Mouse (Mus musculus) stomach, embryonic 15.5 days (tissue): ENCODE results near the gene Tgfbr3l. TPM values are rescaled to one million over a fixed set of nuclear protein-coding genes. Genes with fewer than 3 reads are reported as not detected.
"Not testable (repeated sequence)": the region's sequence is repeated elsewhere in the genome, so short reads cannot be mapped to it uniquely, and the experiment has no call there.

ENCODE experiments used
- ATAC-seq: fragments of 200-750 bp; cut with Nextera tagmentation; 2 replicates; pipeline ENCODE4 v1.8.0; 2017; ENCODE audit warnings: low read depth, moderate number of reproducible peaks, moderate TSS enrichment; ENCODE audit not compliant: insufficient read depth, low FRiP score
- H3K27ac ChIP-seq: fragments of 300-500 bp; sonication (generic); 2 replicates; pipeline ENCODE4 v1.5.1; 2015; ENCODE audit warnings: mild to moderate bottlenecking, inconsistent platforms
- H3K27me3 ChIP-seq: fragments of 300-500 bp; sonication (generic); replicated peaks from 2 replicates; pipeline ENCODE4 v1.6.1; 2015; ENCODE audit warnings: inconsistent platforms
- H3K36me3 ChIP-seq: fragments of 300-500 bp; sonication (generic); 2 replicates; pipeline ENCODE4 v1.6.1; 2015; ENCODE audit warnings: inconsistent platforms
- H3K4me1 ChIP-seq: fragments of 300-500 bp; sonication (generic); 2 replicates; pipeline ENCODE4 v1.6.1; 2015; ENCODE audit warnings: inconsistent platforms
- H3K4me2 ChIP-seq: fragments of 300-500 bp; sonication (generic); 2 replicates; pipeline ENCODE4 v1.6.1; 2015; ENCODE audit warnings: mild to moderate bottlenecking, inconsistent platforms
- H3K4me3 ChIP-seq: fragments of 300-500 bp; sonication (generic); replicated peaks from 2 replicates; pipeline ENCODE4 v1.5.1; 2015; ENCODE audit warnings: inconsistent platforms
- H3K9ac ChIP-seq: fragments of 300-500 bp; sonication (generic); 2 replicates; pipeline ENCODE4 v1.6.1; 2015; ENCODE audit warnings: inconsistent platforms
- H3K9me3 ChIP-seq: fragments of 300-500 bp; sonication (generic); 2 replicates; pipeline ENCODE4 v1.6.1; 2016; ENCODE audit warnings: inconsistent platforms
- WGBS: fragments of 180-500 bp; shearing (Covaris S2); methylation state at CpG from one replicate; pipeline ENCODE4 v1.1.7; 2015; 5-methylcytosine and 5-hydroxymethylcytosine counted together
- polyA plus RNA-seq: library from polyadenylated mRNA; unstranded; fragments of >200 nt; fragmentation: Nextera tagmentation; extraction: Ambion mirVana; gene quantifications from 2 replicates; pipeline ENCODE4 v1.2.1, GENCODE M21; 2015

Tgfbr3l gene
- polyA plus RNA-seq, 1 experiment from 2014 or later = 5.9 TPM

DNA sequence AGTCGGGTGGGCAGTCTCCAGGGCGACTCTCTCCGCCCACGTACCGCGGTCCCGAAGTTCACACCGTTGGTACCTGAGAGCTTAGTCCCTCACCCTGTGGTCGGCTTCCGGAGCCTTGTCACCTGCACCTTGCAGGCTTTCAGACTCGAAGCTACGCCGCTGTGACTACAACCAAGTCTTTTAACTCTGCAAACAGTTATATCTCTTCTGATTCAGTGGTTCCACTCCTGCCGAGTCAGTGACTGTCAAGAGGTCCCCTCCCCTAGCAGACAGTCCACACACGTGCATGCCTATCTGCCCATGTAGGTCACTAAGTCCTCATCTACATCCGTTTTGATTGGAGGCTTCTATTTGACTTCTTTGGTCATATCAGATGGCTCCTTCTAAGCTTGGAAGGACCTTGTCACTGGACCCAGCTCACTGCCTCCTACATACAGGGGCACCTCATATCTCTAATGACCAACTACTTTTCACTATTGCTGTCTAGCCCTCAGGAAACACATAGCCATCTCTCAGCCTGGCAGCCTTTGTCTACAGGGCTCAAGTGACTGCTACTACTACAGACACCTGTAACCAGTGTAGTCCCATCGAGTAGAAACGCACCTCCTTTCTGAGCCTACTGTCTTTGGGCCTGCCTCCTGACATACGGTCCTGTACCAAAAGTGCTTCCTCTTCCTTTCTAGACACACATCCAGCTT is 8.7 kb upstream of the Tgfbr3l start:
- H3K4me2 ChIP-seq = peak overlapping the region; percentile 76
- H3K9me3 ChIP-seq = no peaks in the 10 kb centered on the region
- H3K4me3 ChIP-seq = peak overlapping the region; percentile 78
- WGBS = 12% methylated on average over 18 of the region's 19 CpGs
- peak overlapping the region; percentile 81 for H3K9ac ChIP-seq
- ATAC-seq = peak; percentile 41
- no peaks in the 10 kb centered on the region for H3K27me3 ChIP-seq
- H3K27ac ChIP-seq = peak overlapping the region; percentile 95
- H3K4me1 ChIP-seq = peaks cover 20% of the 10 kb centered on the region
- peaks cover 18% of the 10 kb centered on the region for H3K36me3 ChIP-seq

DNA sequence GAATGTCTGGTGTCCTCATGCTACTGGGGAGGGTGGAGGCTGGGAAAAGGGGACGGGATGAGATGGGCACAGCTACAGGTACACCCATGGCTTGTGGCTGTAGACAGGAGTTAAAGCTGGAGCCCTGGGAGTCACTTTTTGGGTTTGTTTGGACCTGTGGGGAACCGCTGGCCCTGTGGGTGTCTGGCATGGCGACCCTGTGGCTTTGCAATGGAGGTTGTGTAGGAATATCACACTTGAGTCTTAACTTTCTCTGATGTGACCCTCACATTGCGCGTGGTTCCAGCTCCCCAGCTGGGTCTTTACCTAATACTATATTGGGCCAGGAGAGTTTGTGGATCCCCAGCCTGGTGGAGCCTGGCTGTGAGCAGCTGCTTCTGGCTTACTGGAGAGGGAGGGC is 3.0 kb upstream of the Tgfbr3l start:
- Histone ChIP-seq H3K9ac (no peak overlapping the region), H3K27me3 (no peaks in the 10 kb centered on the region), H3K9me3 (no peaks in the 10 kb centered on the region), H3K4me1 (peaks cover 22% of the 10 kb centered on the region), H3K27ac (no peak overlapping the region), H3K36me3 (peaks cover 47% of the 10 kb centered on the region), H3K4me3 (no peak overlapping the region), H3K4me2 (no peak overlapping the region)
- ATAC-seq = no peak
- 95% methylated on average over 5 of the region's 5 CpGs for WGBS

DNA sequence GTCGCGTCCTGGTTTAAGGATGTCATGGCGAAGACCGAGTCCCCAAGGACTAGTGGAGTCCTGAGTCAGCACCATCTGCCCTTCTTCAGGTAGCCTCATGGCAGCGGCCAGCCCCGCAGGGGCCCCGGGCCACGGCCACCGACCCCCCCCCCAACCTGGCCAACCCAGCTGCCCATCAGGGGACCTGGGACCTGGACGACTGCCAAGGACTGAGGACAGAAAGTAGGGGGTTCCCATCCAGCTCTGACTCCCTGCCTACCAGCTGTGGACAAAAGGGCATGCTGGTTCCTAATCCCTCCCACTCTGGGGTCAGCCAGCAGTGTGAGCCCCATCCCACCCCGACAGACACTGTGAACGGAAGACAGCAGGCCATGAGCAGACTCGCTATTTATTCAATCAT is 2.3 kb upstream of the Tgfbr3l start:
- H3K27me3 ChIP-seq = no peaks in the 10 kb centered on the region
- no peak overlapping the region for H3K27ac ChIP-seq
- no peak overlapping the region for H3K9ac ChIP-seq
- WGBS = 79% methylated on average over 13 of the region's 13 CpGs
- H3K4me3 ChIP-seq = no peak overlapping the region
- peaks cover 48% of the 10 kb centered on the region for H3K36me3 ChIP-seq
- ATAC-seq = no peak
- peaks cover 21% of the 10 kb centered on the region for H3K4me1 ChIP-seq
- H3K9me3 ChIP-seq = no peaks in the 10 kb centered on the region
- no peak overlapping the region for H3K4me2 ChIP-seq

DNA sequence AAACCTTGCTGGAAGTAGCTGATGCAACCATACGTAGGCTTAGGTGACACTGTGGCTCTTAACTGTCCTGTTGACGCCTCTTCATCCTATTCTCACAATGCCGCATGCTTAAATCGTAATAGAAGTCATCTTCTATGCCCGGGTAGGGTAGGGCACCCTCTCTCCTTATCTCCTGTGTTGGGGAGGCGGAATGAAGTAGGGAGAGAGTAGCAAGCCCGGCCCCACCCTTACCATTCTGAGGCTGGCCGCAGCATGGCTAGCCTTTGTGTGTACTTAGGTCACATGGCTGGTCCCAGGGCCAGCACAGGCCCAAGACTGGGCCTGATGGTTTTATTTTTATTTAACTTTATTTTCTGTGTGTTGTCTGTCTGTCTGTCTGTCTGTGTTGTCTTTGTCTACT is 773 bp upstream of the Tgfbr3l start:
- Histone ChIP-seq H3K27ac (no peak overlapping the region), H3K27me3 (no peaks in the 10 kb centered on the region), H3K4me3 (no peak overlapping the region), H3K36me3 (peaks cover 48% of the 10 kb centered on the region), H3K9me3 (no peaks in the 10 kb centered on the region), H3K9ac (no peak overlapping the region), H3K4me1 (peaks cover 17% of the 10 kb centered on the region; the same call in 1 of the 2 replicates), H3K4me2 (no peak overlapping the region)
- no peak for ATAC-seq
- 77% methylated on average over 8 of the region's 8 CpGs for WGBS

DNA sequence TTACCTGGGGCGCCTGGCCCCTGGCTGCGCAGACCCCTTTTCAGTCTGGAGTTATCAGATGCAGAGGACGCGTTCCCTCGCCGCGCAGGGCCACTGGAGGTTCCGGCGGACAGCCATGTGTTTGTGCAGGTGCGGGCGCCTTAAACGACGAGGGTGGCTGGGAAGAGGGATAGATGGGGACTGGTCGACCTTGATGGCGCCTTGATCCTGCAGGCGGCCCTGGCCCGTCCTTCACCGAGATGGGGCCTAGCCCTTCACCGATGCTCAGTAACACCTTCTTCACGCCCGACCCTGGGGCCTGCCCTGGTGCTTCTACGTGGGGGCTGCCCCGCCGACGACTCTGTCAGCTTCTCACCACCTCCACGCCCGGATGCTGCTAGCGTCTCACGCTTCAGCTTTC is 1.2 kb downstream of the Tgfbr3l start:
- Histone ChIP-seq H3K9ac (no peak overlapping the region), H3K4me1 (peaks cover 24% of the 10 kb centered on the region), H3K4me2 (peak overlapping the region; percentile 24), H3K4me3 (no peak overlapping the region), H3K36me3 (peaks cover 32% of the 10 kb centered on the region), H3K27ac (peak overlapping the region; percentile 23; the same call in 1 of the 2 replicates), H3K27me3 (no peaks in the 10 kb centered on the region), H3K9me3 (no peaks in the 10 kb centered on the region)
- 25% methylated on average over 29 of the region's 29 CpGs for WGBS
- ATAC-seq = no peak

DNA sequence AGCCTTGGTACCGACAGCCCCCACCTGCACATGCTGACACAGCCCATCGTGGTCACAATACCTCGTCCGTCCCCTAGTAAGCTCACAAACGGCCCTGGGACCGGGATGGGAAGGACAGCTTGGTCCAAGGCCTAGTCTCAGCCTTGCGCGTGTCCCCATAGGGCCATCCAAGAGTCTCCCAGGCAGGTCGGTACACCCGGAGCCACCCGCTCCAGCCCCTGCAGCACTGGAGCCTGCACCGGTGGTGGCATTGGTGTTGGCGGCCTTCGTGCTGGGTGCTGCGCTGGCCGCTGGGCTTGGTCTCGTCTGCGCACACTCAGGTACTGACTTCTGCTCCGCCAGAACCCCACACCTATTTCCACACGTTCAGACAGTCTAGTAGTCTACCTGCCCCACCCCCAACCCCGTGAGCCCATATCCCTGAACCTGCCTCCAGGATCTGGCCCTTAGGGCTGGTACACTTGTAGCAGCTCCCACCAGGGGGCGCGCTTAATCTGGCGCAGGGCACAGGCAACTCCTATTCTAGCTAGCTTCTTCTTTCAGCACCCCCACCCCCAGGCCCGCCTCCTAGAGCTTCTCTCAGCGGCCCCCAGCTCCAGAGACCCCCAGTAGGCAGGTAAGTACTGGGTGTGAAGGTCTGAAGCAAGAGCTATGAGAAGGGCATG is 2.4 kb downstream of the Tgfbr3l start:
- H3K36me3 ChIP-seq = peaks cover 30% of the 10 kb centered on the region
- WGBS = 40% methylated on average over 26 of the region's 26 CpGs
- H3K27me3 ChIP-seq = no peaks in the 10 kb centered on the region

DNA sequence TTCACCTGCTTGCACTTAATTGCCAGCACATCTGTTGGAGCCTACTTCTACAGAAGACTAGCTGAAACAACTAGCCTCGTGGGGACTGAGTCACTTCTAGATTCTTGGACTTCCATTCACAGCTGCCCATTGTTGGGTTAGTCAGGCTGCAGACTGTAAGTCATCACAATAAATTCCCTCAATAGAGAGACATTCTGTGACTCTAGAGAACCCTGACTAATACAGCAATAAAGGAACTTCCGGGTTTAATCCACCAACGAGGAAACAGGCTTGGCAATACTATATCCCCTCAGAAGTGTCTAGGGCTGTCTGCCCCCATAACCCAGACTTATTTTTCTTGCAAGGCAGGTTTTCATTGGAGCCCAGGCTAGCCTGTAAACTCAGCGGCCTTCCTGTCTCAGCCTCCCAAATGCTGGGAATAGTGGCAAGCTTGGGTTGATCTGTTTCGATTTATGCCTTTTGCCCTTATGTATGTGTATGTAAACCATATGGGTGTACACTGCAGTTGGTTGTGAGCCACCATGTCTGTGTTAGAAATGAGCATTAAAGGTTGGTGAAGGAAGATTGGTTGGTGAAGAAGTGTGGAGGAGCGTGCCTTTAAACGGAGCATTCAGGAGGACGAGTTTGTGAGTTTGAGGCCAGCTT is 4.2 kb downstream of the Tgfbr3l start:
- H3K9me3 ChIP-seq = no peaks in the 10 kb centered on the region
- ATAC-seq = no peak
- H3K4me1 ChIP-seq = peaks cover 27% of the 10 kb centered on the region
- peak overlapping the region; percentile 31; the same call in 1 of the 2 replicates for H3K27ac ChIP-seq
- no peak overlapping the region for H3K9ac ChIP-seq
- no peaks in the 10 kb centered on the region for H3K27me3 ChIP-seq
- peak overlapping the region; percentile 68 for H3K4me2 ChIP-seq
- 42% methylated on average over 8 of the region's 8 CpGs for WGBS
- H3K36me3 ChIP-seq = peaks cover 27% of the 10 kb centered on the region
- peak overlapping the region; percentile 92 for H3K4me3 ChIP-seq

More for the DNA sequence above, 2.4 kb downstream of the Tgfbr3l start:
- H3K4me3 ChIP-seq = no peak overlapping the region
- H3K9me3 ChIP-seq = no peaks in the 10 kb centered on the region
- peak; percentile 9; the same call in 1 of the 2 replicates for ATAC-seq
- no peak overlapping the region for H3K9ac ChIP-seq
- H3K4me1 ChIP-seq = peaks cover 27% of the 10 kb centered on the region
- no peak overlapping the region for H3K27ac ChIP-seq
- H3K4me2 ChIP-seq = no peak overlapping the region

DNA sequence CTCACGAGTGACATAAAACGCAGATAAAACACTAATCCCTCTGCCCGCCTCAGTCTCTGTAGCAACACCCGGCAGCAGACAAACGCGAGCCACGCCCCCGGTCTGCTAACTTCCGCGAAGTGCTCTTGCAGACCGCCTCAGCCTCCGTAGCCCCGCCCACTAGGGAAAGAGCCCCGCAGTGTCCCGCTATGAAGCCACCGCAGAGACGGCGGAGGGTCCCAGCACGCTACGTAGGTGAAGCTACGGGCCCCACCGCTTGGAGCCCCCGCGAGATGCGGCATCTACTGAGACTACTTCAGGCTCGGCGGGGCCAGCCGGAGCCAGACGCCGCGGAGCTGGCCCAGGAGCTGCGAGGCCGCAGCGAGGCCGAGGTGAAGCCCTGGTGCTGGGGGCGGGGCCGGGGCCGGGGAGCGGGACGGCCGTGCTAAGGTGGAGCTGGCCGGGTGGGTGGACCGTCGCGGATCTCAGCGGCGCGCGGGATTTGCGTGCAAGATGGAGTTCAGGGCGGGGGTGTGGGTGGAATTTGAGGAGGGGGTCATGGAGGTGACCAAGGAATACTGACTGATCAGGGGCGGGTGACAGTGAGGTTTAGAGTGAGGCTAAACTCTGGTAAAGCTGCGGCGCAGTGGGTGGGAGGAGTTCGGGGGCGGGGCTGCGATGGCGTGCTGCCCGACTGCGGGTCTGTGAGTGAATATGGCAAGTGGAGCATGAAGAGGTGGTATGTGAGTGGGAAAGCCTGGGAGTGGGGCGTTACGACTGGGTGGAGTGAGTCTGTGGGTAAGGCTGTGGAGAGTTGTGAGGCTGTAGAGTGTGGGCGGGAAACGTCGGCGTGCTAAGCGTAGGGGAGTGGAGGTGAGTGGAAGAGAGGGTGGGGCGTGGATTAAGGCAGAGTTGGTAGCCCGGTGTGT is 5.2 kb downstream of the Tgfbr3l start, which contains the start of gene Snapc2:
Snapc2 (plus strand) TSS at position 147 of the 908 bp plus-strand sequence.
- Histone ChIP-seq H3K4me3 (peak within 1 kb of the TSS; percentile 92), H3K4me2 (peak within 1 kb of the TSS; percentile 68), H3K27me3 (no peaks in the 10 kb centered on the region), H3K27ac (peak within 1 kb of the TSS; percentile 94), H3K9me3 (no peaks in the 10 kb centered on the region), H3K4me1 (peaks cover 36% of the 10 kb centered on the region), H3K36me3 (peaks cover 27% of the 10 kb centered on the region), H3K9ac (peak within 1 kb of the TSS; percentile 89)
- under 1% methylated on average over 69 of the region's 69 CpGs for WGBS
- peak; percentile 91 for ATAC-seq

DNA sequence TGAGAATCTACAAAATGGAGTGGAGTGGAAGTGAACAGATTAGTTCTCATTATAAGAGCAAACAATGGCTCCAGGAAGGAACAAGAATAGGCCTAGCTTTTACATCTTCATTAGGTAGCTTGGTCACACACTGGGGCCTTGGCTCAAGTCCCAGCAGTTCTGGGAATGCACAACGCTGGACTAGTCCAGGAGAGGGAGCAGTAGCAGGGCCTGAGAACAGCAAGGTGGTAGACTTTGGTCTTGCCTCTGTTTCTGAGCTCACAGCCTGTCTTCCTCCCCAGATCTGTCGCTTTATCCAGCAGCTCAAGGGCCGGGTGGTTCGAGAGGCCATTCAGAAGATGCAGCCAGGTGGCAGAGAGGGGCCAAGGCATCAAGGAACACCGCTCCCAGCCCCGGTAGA is 6.0 kb downstream of the Tgfbr3l start:
- Histone ChIP-seq H3K4me2 (peak overlapping the region; percentile 68), H3K4me3 (peak overlapping the region; percentile 92; the same call in 1 of the 2 replicates), H3K9ac (peak overlapping the region; percentile 13; the same call in 1 of the 2 replicates), H3K36me3 (peaks cover 27% of the 10 kb centered on the region), H3K4me1 (peaks cover 36% of the 10 kb centered on the region), H3K27ac (peak overlapping the region; percentile 58; the same call in 1 of the 2 replicates), H3K9me3 (no peaks in the 10 kb centered on the region), H3K27me3 (no peaks in the 10 kb centered on the region)
- WGBS = 56% methylated on average over 6 of the region's 6 CpGs
- ATAC-seq = no peak

DNA sequence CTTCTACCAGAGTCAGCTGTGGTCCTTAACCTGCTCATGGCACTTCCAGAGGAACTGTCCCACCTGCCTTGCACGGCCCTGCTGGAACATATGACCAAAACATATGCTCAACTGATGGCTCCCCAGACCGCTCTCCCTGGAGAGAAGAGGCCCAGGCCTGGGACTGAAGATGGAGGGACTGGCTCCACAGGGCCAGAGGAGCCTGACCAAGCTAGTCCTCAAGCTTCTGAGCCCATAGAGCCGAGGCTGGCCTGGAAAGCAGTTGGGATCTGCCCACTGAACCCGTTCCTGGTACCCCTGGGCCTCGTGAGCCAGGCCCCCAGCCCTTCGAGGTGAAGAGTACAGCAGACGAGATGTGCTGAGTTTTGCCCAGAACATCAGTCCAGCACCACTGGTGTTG is 7.5 kb downstream of the Tgfbr3l start:
- H3K27me3 ChIP-seq, H3K27ac ChIP-seq, H3K9me3 ChIP-seq, ATAC-seq, H3K4me2 ChIP-seq, H3K9ac ChIP-seq, H3K4me3 ChIP-seq: not testable (repeated sequence)
- peaks cover 29% of the 10 kb centered on the region for H3K36me3 ChIP-seq
- 83% methylated on average over 7 of the region's 7 CpGs for WGBS
- H3K4me1 ChIP-seq = peaks cover 30% of the 10 kb centered on the region

DNA sequence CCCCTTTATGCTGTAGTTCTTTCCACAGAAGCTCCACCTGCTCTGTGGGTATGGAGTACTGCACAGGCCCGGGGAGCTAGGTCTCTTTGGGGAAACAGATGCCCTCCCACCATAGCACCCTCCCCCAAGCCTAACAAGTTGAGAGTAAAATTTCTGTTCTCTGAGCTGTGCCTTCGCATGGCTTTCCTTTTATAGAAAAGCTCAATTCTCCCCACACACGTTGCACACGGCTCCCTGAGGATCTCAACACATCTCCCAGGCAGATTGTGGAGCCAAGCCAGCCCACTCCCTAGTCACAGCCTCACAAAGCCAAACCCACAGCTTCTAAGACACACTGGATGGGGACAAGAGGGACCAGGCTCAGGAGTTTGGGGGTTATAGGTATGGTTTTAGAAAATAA is 8.9 kb downstream of the Tgfbr3l start:
- H3K36me3 ChIP-seq = peaks cover 42% of the 10 kb centered on the region
- no peak for ATAC-seq
- no peak overlapping the region for H3K4me3 ChIP-seq
- no peaks in the 10 kb centered on the region for H3K27me3 ChIP-seq
- peak overlapping the region; percentile 60 for H3K27ac ChIP-seq
- peaks cover 27% of the 10 kb centered on the region for H3K4me1 ChIP-seq
- no peak overlapping the region for H3K4me2 ChIP-seq
- 44% methylated on average over 4 of the region's 4 CpGs for WGBS
- H3K9ac ChIP-seq = no peak overlapping the region
- no peaks in the 10 kb centered on the region for H3K9me3 ChIP-seq
